Mouse (Mus musculus) neutrophil, adult 5-6 weeks (primary cell): ENCODE measurements around the gene Ddx18. TPM values are rescaled to one million over a fixed set of nuclear protein-coding genes. Genes with fewer than 3 reads are reported as not detected.

Experiments
- ATAC-seq: fragments of 151-379, 151-347 bp; 2 replicates; pipeline ENCODE4 v1.8.0; 2017; ENCODE audit warnings: mild to moderate bottlenecking, moderate TSS enrichment; ENCODE audit not compliant: insufficient number of reproducible peaks, poor library complexity, low FRiP score, severe bottlenecking; ENCODE audit errors: extremely low read depth
- total RNA-seq: library from RNA; stranded (forward); fragments of 200-1000 nt; gene quantifications from 2 replicates; pipeline ENCODE4 v1.2.3, GENCODE M21; 2017

Gene Ddx18
- total RNA-seq, 1 experiment from 2014 or later, result 45.5 TPM

GRCm38 (mm10) chr1:121529286-121529685 lies 38.5 kb downstream of the Ddx18 start:
- ATAC-seq, result no peak

- no peak for ATAC-seq
These were observed 39.4 kb downstream of the Ddx18 start, which contains the start of gene Htr5b for GRCm38 (mm10) chr1:121528399-121528720. TSS of gene Htr5b (minus strand) at chr1:121528465.

- 0 out of 2 replicates have a peak, but pooled peaks have one; percentile 13 for ATAC-seq
These were observed 40.0 kb downstream of the Ddx18 start for GRCm38 (mm10) chr1:121527600-121528398.

GRCm38 (mm10) chr1:121527061-121527460 lies 40.7 kb downstream of the Ddx18 start:
- ATAC-seq, result no peak

- ATAC-seq, result no peak
These were observed 49.2 kb downstream of the Ddx18 start for GRCm38 (mm10) chr1:121518609-121519008.

- no peak for ATAC-seq
These were observed 55.8 kb downstream of the Ddx18 start for GRCm38 (mm10) chr1:121511966-121512365.

- no peak for ATAC-seq
These were observed 56.6 kb downstream of the Ddx18 start for GRCm38 (mm10) chr1:121511186-121511585.

GRCm38 (mm10) chr1:121510420-121511140 lies 57.2 kb downstream of the Ddx18 start:
- no peak for ATAC-seq

GRCm38 (mm10) chr1:121508729-121509128 lies 59.1 kb downstream of the Ddx18 start:
- no peak for ATAC-seq

Other genes with a start within 250 kb of the Ddx18 start
- 16.1 and 22.2 TPM in 2 replicates for gene Insig2, start 235.4 kb downstream of the Ddx18 start, total RNA-seq
- 37.7 and 43.4 TPM in 2 replicates for gene Ccdc93, start 136.9 kb downstream of the Ddx18 start, total RNA-seq
- not detected in 2 replicates for gene Htr5b, start 39.5 kb downstream of the Ddx18 start, total RNA-seq